Mouse (Mus musculus): ENCODE results near the gene Szt2. TPM values are rescaled to one million over a fixed set of nuclear protein-coding genes. Genes with fewer than 3 reads are reported as not detected.

Szt2 gene
- total RNA-seq, 2 experiments from 2014 or later = 17.6 to 29.1 TPM

GRCm38 (mm10) chr4:118315286-118315685 lies 93.8 kb downstream of the Szt2 start:
- no peak for ATAC-seq (replicated peaks; ENCODE audit: low FRiP score, low TSS enrichment, poor library complexity, severe bottlenecking)

Other genes with a start within 250 kb of the Szt2 start
- 20.5 and 24.9 TPM in 2 replicates for gene Kdm4a, start 229.2 kb downstream of the Szt2 start, total RNA-seq (2014; fragmentation: Nextera tagmentation)
- 28.8 and 36.0 TPM in 2 replicates for gene Kdm4a, start 229.2 kb downstream of the Szt2 start, total RNA-seq (2017)
- gene Ptprf, start 117.9 kb downstream of the Szt2 start, total RNA-seq (2014; fragmentation: Nextera tagmentation) = not detected in 2 replicates
- 0.04 TPM in 1 of 2 replicates, not detected in the other for gene Ptprf, start 117.9 kb downstream of the Szt2 start, total RNA-seq (2017)
- gene Med8, start 64 bp upstream of the Szt2 start, total RNA-seq (2014; fragmentation: Nextera tagmentation) = 91.0 and 111 TPM in 2 replicates
- gene Med8, start 64 bp upstream of the Szt2 start, total RNA-seq (2017) = 70.2 and 96.7 TPM in 2 replicates
- 118 and 128 TPM in 2 replicates for gene Elovl1, start 18.8 kb upstream of the Szt2 start, total RNA-seq (2014; fragmentation: Nextera tagmentation)
- 62.4 and 72.5 TPM in 2 replicates for gene Elovl1, start 18.8 kb upstream of the Szt2 start, total RNA-seq (2017)
- 88.4 and 106 TPM in 2 replicates for gene Cdc20, start 28.1 kb upstream of the Szt2 start, total RNA-seq (2014; fragmentation: Nextera tagmentation)
- gene Cdc20, start 28.1 kb upstream of the Szt2 start, total RNA-seq (2017) = 63.2 and 101 TPM in 2 replicates
- 2.3 and 5.7 TPM in 2 replicates for gene Mpl, start 48.2 kb upstream of the Szt2 start, total RNA-seq (2014; fragmentation: Nextera tagmentation)
- gene Mpl, start 48.2 kb upstream of the Szt2 start, total RNA-seq (2017) = 0.47 and 1.7 TPM in 2 replicates
- 0.99 TPM in 1 of 2 replicates, not detected in the other for gene Tie1, start 80.8 kb upstream of the Szt2 start, total RNA-seq (2014; fragmentation: Nextera tagmentation)
- gene Tie1, start 80.8 kb upstream of the Szt2 start, total RNA-seq (2017) = 1.3 and 2.5 TPM in 2 replicates
- gene 2610528J11Rik, start 117.7 kb upstream of the Szt2 start, total RNA-seq (2014; fragmentation: Nextera tagmentation) = not detected in 2 replicates
- gene 2610528J11Rik, start 117.7 kb upstream of the Szt2 start, total RNA-seq (2017) = not detected in 2 replicates
- not detected in 2 replicates for gene Tmem125, start 134.8 kb upstream of the Szt2 start, total RNA-seq (2014; fragmentation: Nextera tagmentation)
- gene Tmem125, start 134.8 kb upstream of the Szt2 start, total RNA-seq (2017) = not detected in 2 replicates
- not detected in 2 replicates for gene Cfap57, start 211.5 kb upstream of the Szt2 start, total RNA-seq (2014; fragmentation: Nextera tagmentation)
- not detected in 2 replicates for gene Cfap57, start 211.5 kb upstream of the Szt2 start, total RNA-seq (2017)
- 99.6 and 135 TPM in 2 replicates for gene Ebna1bp2, start 211.5 kb upstream of the Szt2 start, total RNA-seq (2014; fragmentation: Nextera tagmentation)
- gene Ebna1bp2, start 211.5 kb upstream of the Szt2 start, total RNA-seq (2017) = 166 and 198 TPM in 2 replicates
- not detected in 2 replicates for gene Olfr62, start 249.7 kb upstream of the Szt2 start, total RNA-seq (2014; fragmentation: Nextera tagmentation)
- not detected in 2 replicates for gene Olfr62, start 249.7 kb upstream of the Szt2 start, total RNA-seq (2017)